Mouse (Mus musculus): ENCODE measurements at regions not wholly inside any gene's neighbourhood (a gene's known extent, or its start where the extent isn't known, plus 50 kb on each side); places are given as distances from the start of the nearest gene placed in this dataset.

GRCm38 (mm10) chr5:91751168-91751567 is 211.7 kb downstream of the Rchy1 start:
- no peak for TF ChIP-seq USF1 (IDR thresholded peaks at IDR 0.05; ENCODE audit: low read depth)
- TF ChIP-seq CTCF (IDR thresholded peaks at IDR 0.05; ENCODE audit: control insufficient read depth, insufficient read depth, insufficient read length), result no peak
- TF ChIP-seq MYOG (IDR thresholded peaks at IDR 0.05; ENCODE audit: control insufficient read depth, extremely low read depth, insufficient read length), result no peak
- TF ChIP-seq MAX (IDR thresholded peaks at IDR 0.05), result no peak
- no peak for TF ChIP-seq MYOD1 (IDR thresholded peaks at IDR 0.05; ENCODE audit: control insufficient read depth, insufficient read length, low read depth)
- TF ChIP-seq FOSL1 (IDR thresholded peaks at IDR 0.05; ENCODE audit: insufficient read depth, low read length, poor library complexity, severe bottlenecking), result no peak

Data from C2C12 (cell line).